Mouse (Mus musculus): ENCODE measurements around the gene Rer1. TPM values are rescaled to one million over a fixed set of nuclear protein-coding genes. Genes with fewer than 3 reads are reported as not detected.

Rer1 gene
- total and polyA plus RNA-seq, 3 experiments: 125 to 212 (median 209) TPM

GRCm38 (mm10) chr4:155123868-155124534, 37.8 kb upstream of the Rer1 start:
- no peak for ATAC-seq (ENCODE audit: extremely low read depth, insufficient number of reproducible peaks, low FRiP score, poor library complexity, severe bottlenecking)
- Histone ChIP-seq H3K27me3 (ENCODE audit: insufficient read depth, low read length) (peaks cover 13% of the 10 kb centered on the region; the same call in 1 of the 2 replicates), H3K9me3 (replicated peaks) (peaks cover 4% of the 10 kb centered on the region), H3K4me1 (ENCODE audit: insufficient read depth, low read depth, low read length) (peaks cover 92% of the 10 kb centered on the region), H3K36me3 (replicated peaks) (peaks cover 2% of the 10 kb centered on the region), H3K4me3 (ENCODE audit: low read depth, low read length) (peak overlapping the region; percentile 44; the same call in 1 of the 2 replicates)
- no peak for TF ChIP-seq CTCF (IDR thresholded peaks at IDR 0.05; ENCODE audit: low read depth, low read length)
- no peak for TF ChIP-seq POLR2AphosphoS5 (IDR thresholded peaks at IDR 0.05; ENCODE audit: insufficient replicate concordance, low read depth, low read length)
- TF ChIP-seq TAL1 (conservative IDR thresholded peaks at IDR 0.05; ENCODE audit: low read depth, low read length): no peak
- TF ChIP-seq GATA1 (IDR thresholded peaks at IDR 0.05; ENCODE audit: borderline replicate concordance, low read length): no peak
- TF ChIP-seq GATA2 (IDR thresholded peaks at IDR 0.05; ENCODE audit: borderline replicate concordance, low read depth, low read length): no peak
- no peak for DNase-seq (ENCODE audit: low spot score)

GRCm38 (mm10) chr4:155122444-155123040, 36.4 kb upstream of the Rer1 start:
- Histone ChIP-seq H3K9me3 (replicated peaks) (peaks cover 4% of the 10 kb centered on the region), H3K4me3 (ENCODE audit: low read depth, low read length) (peak overlapping the region; percentile 55; the same call in 1 of the 2 replicates), H3K4me1 (ENCODE audit: insufficient read depth, low read depth, low read length) (peaks cover 96% of the 10 kb centered on the region), H3K27me3 (ENCODE audit: insufficient read depth, low read length) (0 out of 2 replicates have a peak, but pooled peaks cover 5% of the 10 kb centered on the region), H3K36me3 (replicated peaks) (peaks cover 2% of the 10 kb centered on the region)
- DNase-seq (ENCODE audit: low spot score): peak; percentile 38
- ATAC-seq (ENCODE audit: extremely low read depth, insufficient number of reproducible peaks, low FRiP score, poor library complexity, severe bottlenecking): no peak
- no peak for TF ChIP-seq GATA1 (IDR thresholded peaks at IDR 0.05; ENCODE audit: borderline replicate concordance, low read length)

GRCm38 (mm10) chr4:155121915-155122443, 35.8 kb upstream of the Rer1 start:
- H3K36me3 ChIP-seq (replicated peaks): peaks cover 2% of the 10 kb centered on the region
- H3K9me3 ChIP-seq (replicated peaks): peaks cover 4% of the 10 kb centered on the region
- 0 out of 2 replicates have a peak, but pooled peaks cover 2% of the 10 kb centered on the region for H3K27me3 ChIP-seq (ENCODE audit: insufficient read depth, low read length)
- DNase-seq (ENCODE audit: low spot score) (no peak), ATAC-seq (ENCODE audit: extremely low read depth, insufficient number of reproducible peaks, low FRiP score, poor library complexity, severe bottlenecking) (no peak)
- peaks cover 97% of the 10 kb centered on the region for H3K4me1 ChIP-seq (ENCODE audit: insufficient read depth, low read depth, low read length)
- H3K4me3 ChIP-seq (ENCODE audit: low read depth, low read length): peak overlapping the region; percentile 55; the same call in 1 of the 2 replicates
- TF ChIP-seq POLR2AphosphoS5 (IDR thresholded peaks at IDR 0.05; ENCODE audit: insufficient replicate concordance, low read depth, low read length) (no peak), GATA1 (IDR thresholded peaks at IDR 0.05; ENCODE audit: borderline replicate concordance, low read length) (no peak), CTCF (IDR thresholded peaks at IDR 0.05; ENCODE audit: low read depth, low read length) (no peak), GATA2 (IDR thresholded peaks at IDR 0.05; ENCODE audit: borderline replicate concordance, low read depth, low read length) (no peak), TAL1 (conservative IDR thresholded peaks at IDR 0.05; ENCODE audit: low read depth, low read length) (no peak)

GRCm38 (mm10) chr4:155121222-155121621, 35.0 kb upstream of the Rer1 start:
- peaks cover 97% of the 10 kb centered on the region for H3K4me1 ChIP-seq (ENCODE audit: insufficient read depth, low read depth, low read length)
- ATAC-seq (ENCODE audit: extremely low read depth, insufficient number of reproducible peaks, low FRiP score, poor library complexity, severe bottlenecking) (no peak), DNase-seq (ENCODE audit: low spot score) (no peak)
- peaks cover 4% of the 10 kb centered on the region for H3K9me3 ChIP-seq (replicated peaks)
- peak overlapping the region; percentile 53; the same call in 1 of the 2 replicates for H3K4me3 ChIP-seq (ENCODE audit: low read depth, low read length)
- H3K27me3 ChIP-seq (ENCODE audit: insufficient read depth, low read length): no peaks in the 10 kb centered on the region
- TF ChIP-seq GATA2 (IDR thresholded peaks at IDR 0.05; ENCODE audit: borderline replicate concordance, low read depth, low read length) (no peak), POLR2AphosphoS5 (IDR thresholded peaks at IDR 0.05; ENCODE audit: insufficient replicate concordance, low read depth, low read length) (no peak), CTCF (IDR thresholded peaks at IDR 0.05; ENCODE audit: low read depth, low read length) (no peak), GATA1 (IDR thresholded peaks at IDR 0.05; ENCODE audit: borderline replicate concordance, low read length) (no peak), TAL1 (conservative IDR thresholded peaks at IDR 0.05; ENCODE audit: low read depth, low read length) (no peak)
- H3K36me3 ChIP-seq (replicated peaks): peaks cover 2% of the 10 kb centered on the region

- Histone ChIP-seq H3K27me3 (ENCODE audit: insufficient read depth, low read length) (no peaks in the 10 kb centered on the region), H3K36me3 (replicated peaks) (peaks cover 2% of the 10 kb centered on the region), H3K4me1 (ENCODE audit: insufficient read depth, low read depth, low read length) (peaks cover 97% of the 10 kb centered on the region), H3K4me3 (ENCODE audit: low read depth, low read length) (peak overlapping the region; percentile 53; the same call in 1 of the 2 replicates), H3K9me3 (replicated peaks) (peaks cover 4% of the 10 kb centered on the region)
- TF ChIP-seq POLR2AphosphoS5 (IDR thresholded peaks at IDR 0.05; ENCODE audit: insufficient replicate concordance, low read depth, low read length) (no peak), CTCF (IDR thresholded peaks at IDR 0.05; ENCODE audit: low read depth, low read length) (no peak), TAL1 (conservative IDR thresholded peaks at IDR 0.05; ENCODE audit: low read depth, low read length) (no peak), GATA2 (IDR thresholded peaks at IDR 0.05; ENCODE audit: borderline replicate concordance, low read depth, low read length) (no peak), GATA1 (IDR thresholded peaks at IDR 0.05; ENCODE audit: borderline replicate concordance, low read length) (no peak)
- ATAC-seq (ENCODE audit: extremely low read depth, insufficient number of reproducible peaks, low FRiP score, poor library complexity, severe bottlenecking) (no peak), DNase-seq (ENCODE audit: low spot score) (no peak)
Observed at GRCm38 (mm10) chr4:155120583-155120982, 34.4 kb upstream of the Rer1 start.

- Histone ChIP-seq H3K36me3 (replicated peaks) (peaks cover 2% of the 10 kb centered on the region), H3K4me3 (ENCODE audit: low read depth, low read length) (no peak overlapping the region), H3K27me3 (ENCODE audit: insufficient read depth, low read length) (peaks cover 2% of the 10 kb centered on the region; the same call in 1 of the 2 replicates), H3K4me1 (ENCODE audit: insufficient read depth, low read depth, low read length) (peaks cover 97% of the 10 kb centered on the region), H3K9me3 (replicated peaks) (peaks cover 4% of the 10 kb centered on the region)
- DNase-seq (ENCODE audit: low spot score): no peak
- no peak for TF ChIP-seq GATA2 (IDR thresholded peaks at IDR 0.05; ENCODE audit: borderline replicate concordance, low read depth, low read length)
- no peak for TF ChIP-seq GATA1 (IDR thresholded peaks at IDR 0.05; ENCODE audit: borderline replicate concordance, low read length)
- no peak for TF ChIP-seq TAL1 (conservative IDR thresholded peaks at IDR 0.05; ENCODE audit: low read depth, low read length)
- no peak for TF ChIP-seq POLR2AphosphoS5 (IDR thresholded peaks at IDR 0.05; ENCODE audit: insufficient replicate concordance, low read depth, low read length)
- ATAC-seq (ENCODE audit: extremely low read depth, insufficient number of reproducible peaks, low FRiP score, poor library complexity, severe bottlenecking): no peak
Observed at GRCm38 (mm10) chr4:155120038-155120437, 33.9 kb upstream of the Rer1 start.
